Mouse (Mus musculus) heart, embryonic 14.5 days (tissue): Measurements from ENCODE around the gene Mettl16. TPM values are rescaled to one million over a fixed set of nuclear protein-coding genes. Genes with fewer than 3 reads are reported as not detected.

ENCODE experiments used
- ATAC-seq: fragments of 200-750 bp; cut with Nextera tagmentation; 2 replicates; pipeline ENCODE4 v1.8.0; 2017; ENCODE audit warnings: low read depth, moderate TSS enrichment; ENCODE audit not compliant: insufficient number of reproducible peaks, insufficient read depth, low FRiP score
- H3K27ac ChIP-seq, 2 experiments: fragments of 200-500 bp in 1 of 2; fragments of 300-500 bp in 1 of 2; sonication (generic) in 1 of 2; replicated peaks in 1 of 2; 2 replicates each; pipeline ENCODE4 v1.5.1; 2012 to 2014; ENCODE audit warnings: low read depth in 2 of 2, low read length in 2 of 2, control low read depth in 1 of 2, mild to moderate bottlenecking in 1 of 2, mixed read lengths in 1 of 2; ENCODE audit not compliant: control insufficient read depth in 1 of 2, insufficient read depth in 1 of 2
- H3K27me3 ChIP-seq: fragments of 300-500 bp; sonication (generic); 2 replicates; pipeline ENCODE4 v1.6.1; 2014; ENCODE audit warnings: mild to moderate bottlenecking, low read length, control low read depth; ENCODE audit not compliant: control insufficient read depth, insufficient read depth
- H3K36me3 ChIP-seq: fragments of 300-500 bp; sonication (generic); 2 replicates; pipeline ENCODE4 v1.6.1; 2014; ENCODE audit warnings: mild to moderate bottlenecking, control low read depth, low read length, mixed read lengths; ENCODE audit not compliant: control insufficient read depth, insufficient read depth
- H3K4me1 ChIP-seq, 2 experiments: fragments of 200-500 bp in 1 of 2; fragments of 300-500 bp in 1 of 2; sonication (generic) in 1 of 2; 2 replicates each; pipeline ENCODE4 v1.6.1; 2012 to 2014; ENCODE audit warnings: low read length in 2 of 2, control low read depth in 1 of 2, mixed read lengths in 1 of 2; ENCODE audit not compliant: control insufficient read depth in 2 of 2, insufficient read depth in 2 of 2
- H3K4me2 ChIP-seq: fragments of 300-500 bp; sonication (generic); 2 replicates; pipeline ENCODE4 v1.6.1; 2014; ENCODE audit warnings: mild to moderate bottlenecking, low read length
- H3K4me3 ChIP-seq, 2 experiments: fragments of 200-500 bp in 1 of 2; fragments of 300-500 bp in 1 of 2; sonication (generic) in 1 of 2; 2 replicates each; pipeline ENCODE4 v1.5.1; 2012 to 2014; ENCODE audit warnings: low read length in 2 of 2, mild to moderate bottlenecking in 2 of 2, control low read depth in 1 of 2, low read depth in 1 of 2, moderate library complexity in 1 of 2; ENCODE audit not compliant: control insufficient read depth in 1 of 2, insufficient read depth in 1 of 2
- H3K9ac ChIP-seq: fragments of 300-500 bp; sonication (generic); 2 replicates; pipeline ENCODE4 v1.6.1; 2014; ENCODE audit warnings: mild to moderate bottlenecking, low read length
- H3K9me3 ChIP-seq: fragments of 300-500 bp; sonication (generic); 2 replicates; pipeline ENCODE4 v1.6.1; 2016; ENCODE audit warnings: low read length, control low read depth; ENCODE audit not compliant: control insufficient read depth
- WGBS: fragments of 180-500 bp; shearing (Covaris S2); extraction: QIAGEN DNeasy Blood & Tissue Kit; methylation state at CpG from one replicate; pipeline ENCODE4 v1.1.7; 2014; 5-methylcytosine and 5-hydroxymethylcytosine counted together
- polyA plus RNA-seq: library from polyadenylated mRNA; unstranded; fragments of >200 nt; fragmentation: Nextera tagmentation; extraction: Ambion mirVana; gene quantifications from 2 replicates; pipeline ENCODE4 v1.2.1, GENCODE M21; 2014

The Mettl16 gene
- polyA plus RNA-seq, 1 experiment from 2014 or later: 20.3 TPM

GRCm38 (mm10) chr11:74836225-74837055, 65.8 kb downstream of the Mettl16 start:
- no peaks in the 10 kb centered on the region for H3K9me3 ChIP-seq
- H3K4me2 ChIP-seq: no peak overlapping the region; the same call in 1 of the 2 replicates
- no peaks in the 10 kb centered on the region for H3K27me3 ChIP-seq
- H3K27ac ChIP-seq: 0 out of 4 replicates have a peak overlapping the region, but pooled peaks of 1 of the 2 experiments have one; percentile 99
- ATAC-seq: no peak
- peaks cover 4% of the 10 kb centered on the region; the same call in 1 of the 2 replicates for H3K36me3 ChIP-seq
- H3K4me1 ChIP-seq: peaks cover 38 to 51% of the 10 kb centered on the region in 2 experiments
- 89% methylated on average over 22 of the region's 22 CpGs for WGBS
- H3K4me3 ChIP-seq: no peak overlapping the region
- no peak overlapping the region for H3K9ac ChIP-seq

GRCm38 (mm10) chr11:74837056-74837693, 66.5 kb downstream of the Mettl16 start:
- peak overlapping the region; percentile 97 to 99 for H3K27ac ChIP-seq
- H3K4me2 ChIP-seq: peak overlapping the region; percentile 92
- 49% methylated on average over 16 of the region's 16 CpGs for WGBS
- no peak for ATAC-seq
- H3K27me3 ChIP-seq: no peaks in the 10 kb centered on the region
- peak overlapping the region; percentile 56 to 64 for H3K4me3 ChIP-seq
- H3K4me1 ChIP-seq: peaks cover 40 to 51% of the 10 kb centered on the region in 2 experiments
- no peaks in the 10 kb centered on the region for H3K9me3 ChIP-seq
- H3K9ac ChIP-seq: peak overlapping the region; percentile 80
- H3K36me3 ChIP-seq: peaks cover 10% of the 10 kb centered on the region

GRCm38 (mm10) chr11:74837694-74838431, 67.2 kb downstream of the Mettl16 start:
- peaks cover 17% of the 10 kb centered on the region for H3K36me3 ChIP-seq
- peak overlapping the region; percentile 80 for H3K9ac ChIP-seq
- H3K9me3 ChIP-seq: no peaks in the 10 kb centered on the region
- peak overlapping the region; percentile 56 to 64 for H3K4me3 ChIP-seq
- under 1% methylated on average over 53 of the region's 54 CpGs for WGBS
- ATAC-seq: peak; percentile 81
- H3K4me1 ChIP-seq: peaks cover 38 to 55% of the 10 kb centered on the region in 2 experiments
- peak overlapping the region; percentile 92 for H3K4me2 ChIP-seq
- no peaks in the 10 kb centered on the region for H3K27me3 ChIP-seq
- peak overlapping the region; percentile 97 to 99 for H3K27ac ChIP-seq

GRCm38 (mm10) chr11:74838441-74838840, 67.8 kb downstream of the Mettl16 start:
- Histone ChIP-seq H3K9me3 (no peaks in the 10 kb centered on the region), H3K27ac (peak overlapping the region; percentile 97 to 99), H3K36me3 (peaks cover 22% of the 10 kb centered on the region), H3K4me2 (peak overlapping the region; percentile 92), H3K9ac (peak overlapping the region; percentile 80), H3K4me1 (peaks cover 37 to 55% of the 10 kb centered on the region in 2 experiments), H3K4me3 (peak overlapping the region; percentile 56 to 64), H3K27me3 (no peaks in the 10 kb centered on the region)
- peak; percentile 65 for ATAC-seq
- under 1% methylated on average over 35 of the region's 35 CpGs for WGBS

- H3K27me3 ChIP-seq: no peaks in the 10 kb centered on the region
- peaks cover 31 to 52% of the 10 kb centered on the region in 2 experiments for H3K4me1 ChIP-seq
- ATAC-seq: no peak
- peak overlapping the region in 1 of 2 experiments; percentile 56; a peak in 2 of 4 replicates for H3K4me3 ChIP-seq
- peak overlapping the region; percentile 97 to 99 for H3K27ac ChIP-seq
- 38% methylated on average over 6 of the region's 6 CpGs for WGBS
- peaks cover 28% of the 10 kb centered on the region for H3K36me3 ChIP-seq
- H3K9ac ChIP-seq: peak overlapping the region; percentile 80
- peak overlapping the region; percentile 92 for H3K4me2 ChIP-seq
- H3K9me3 ChIP-seq: no peaks in the 10 kb centered on the region
Measured at GRCm38 (mm10) chr11:74838971-74839370, 68.3 kb downstream of the Mettl16 start.

GRCm38 (mm10) chr11:74839860-74840715, 69.5 kb downstream of the Mettl16 start:
- Histone ChIP-seq H3K4me2 (no peak overlapping the region), H3K4me3 (no peak overlapping the region), H3K36me3 (peaks cover 36% of the 10 kb centered on the region), H3K9me3 (no peaks in the 10 kb centered on the region), H3K9ac (no peak overlapping the region), H3K27me3 (no peaks in the 10 kb centered on the region), H3K27ac (no peak overlapping the region; a peak in 1 of 4 replicates), H3K4me1 (peaks cover 22 to 42% of the 10 kb centered on the region in 2 experiments)
- 89% methylated on average over 19 of the region's 19 CpGs for WGBS
- no peak for ATAC-seq
